Mouse (Mus musculus) adrenal gland, postnatal 25 days (tissue): ENCODE measurements around the gene Krtap3-2. TPM values are rescaled to one million over a fixed set of nuclear protein-coding genes. Genes with fewer than 3 reads are reported as not detected.
A peak's percentile ranks its signal among the peaks of the same experiment; 100 is the strongest.
"Not testable (repeated sequence)": the region's sequence is repeated elsewhere in the genome, so short reads cannot be mapped to it uniquely, and the experiment has no call there.

ENCODE experiments used
- DNase-seq: peaks from one replicate; pipeline ENCODE4 v3.0.0; 2021; ENCODE audit warnings: mixed read lengths
- long read RNA-seq: library from polyadenylated mRNA; stranded (forward); transcript quantifications from one replicate; pipeline ENCODE4 v2.0.0, GENCODE M21; 2021
- total RNA-seq: library from RNA; stranded (reverse); gene quantifications from 2 replicates; pipeline ENCODE4 v1.2.3, GENCODE M21; 2021

The Krtap3-2 gene
- total RNA-seq, result not detected in 2 replicates
- long read RNA-seq, result 0 reads

GRCm38 (mm10) chr11:99556753-99557152, at the start of gene Krtap3-2:
Gene Krtap3-2 (minus strand): TSS chr11:99556853.
- DNase-seq, result no peak

- DNase-seq, result not testable (repeated sequence)
These were observed 46.6 kb upstream of the Krtap3-2 start, which contains the start of gene Gm11938 for GRCm38 (mm10) chr11:99603208-99603607. Gene Gm11938 (minus strand): TSS chr11:99603308.

- not testable (repeated sequence) for DNase-seq
These were observed 41.1 kb upstream of the Krtap3-2 start, which contains the start of gene Krtap9-3 for GRCm38 (mm10) chr11:99597742-99598141. Gene Krtap9-3 (minus strand): TSS chr11:99598105.

GRCm38 (mm10) chr11:99590981-99591380, 34.3 kb upstream of the Krtap3-2 start, which contains the start of gene Krtap1-3:
Gene Krtap1-3 (minus strand): TSS chr11:99591339.
- no peak for DNase-seq

- DNase-seq, result no peak
These were observed 28.4 kb upstream of the Krtap3-2 start for GRCm38 (mm10) chr11:99585096-99585495.

GRCm38 (mm10) chr11:99583245-99583704, 26.6 kb upstream of the Krtap3-2 start, which contains the start of gene Krtap1-4:
Gene Krtap1-4 (minus strand): TSS chr11:99583654.
- DNase-seq, result no peak

GRCm38 (mm10) chr11:99581564-99581963, 24.9 kb upstream of the Krtap3-2 start:
- no peak for DNase-seq

GRCm38 (mm10) chr11:99581051-99581450, 24.4 kb upstream of the Krtap3-2 start:
- DNase-seq, result no peak

- no peak for DNase-seq
These were observed 24.0 kb upstream of the Krtap3-2 start, which contains the start of gene Krtap1-5 for GRCm38 (mm10) chr11:99580636-99581035. Gene Krtap1-5 (minus strand): TSS chr11:99581016.

- DNase-seq, result peak; percentile 72
These were observed 17.5 kb upstream of the Krtap3-2 start for GRCm38 (mm10) chr11:99574106-99574505.

- no peak for DNase-seq
These were observed 16.5 kb upstream of the Krtap3-2 start for GRCm38 (mm10) chr11:99573164-99573563.

GRCm38 (mm10) chr11:99566530-99566929, 9.9 kb upstream of the Krtap3-2 start, which contains the start of gene Krtap3-1:
Gene Krtap3-1 (minus strand): TSS chr11:99566630.
- DNase-seq, result no peak

- DNase-seq, result no peak
These were observed 5.9 kb upstream of the Krtap3-2 start for GRCm38 (mm10) chr11:99562580-99562979.

- DNase-seq, result no peak
These were observed 2.7 kb upstream of the Krtap3-2 start, which contains the start of gene Gm11939 for GRCm38 (mm10) chr11:99559366-99559765. Gene Gm11939 (minus strand): TSS chr11:99559466.

- no peak for DNase-seq
These were observed 1.5 kb upstream of the Krtap3-2 start for GRCm38 (mm10) chr11:99557976-99558745.

- no peak for DNase-seq
These were observed 458 bp downstream of the Krtap3-2 start for GRCm38 (mm10) chr11:99556195-99556594.

- DNase-seq, result no peak
These were observed 5.9 kb downstream of the Krtap3-2 start, which contains the start of gene Krtap3-3 for GRCm38 (mm10) chr11:99550765-99551164. Gene Krtap3-3 (minus strand): TSS chr11:99550865.

GRCm38 (mm10) chr11:99547892-99548291, 8.8 kb downstream of the Krtap3-2 start:
- no peak for DNase-seq

- DNase-seq, result peak; percentile 21
These were observed 16.9 kb downstream of the Krtap3-2 start for GRCm38 (mm10) chr11:99539721-99540120.

- no peak for DNase-seq
These were observed 35.3 kb downstream of the Krtap3-2 start, which contains the start of gene Krt39 for GRCm38 (mm10) chr11:99521288-99521860. Gene Krt39 (minus strand): TSS chr11:99521338.

GRCm38 (mm10) chr11:99514098-99514497, 42.6 kb downstream of the Krtap3-2 start:
- DNase-seq, result no peak
